Mouse (Mus musculus): ENCODE results near the gene Tigd3.

DNA sequence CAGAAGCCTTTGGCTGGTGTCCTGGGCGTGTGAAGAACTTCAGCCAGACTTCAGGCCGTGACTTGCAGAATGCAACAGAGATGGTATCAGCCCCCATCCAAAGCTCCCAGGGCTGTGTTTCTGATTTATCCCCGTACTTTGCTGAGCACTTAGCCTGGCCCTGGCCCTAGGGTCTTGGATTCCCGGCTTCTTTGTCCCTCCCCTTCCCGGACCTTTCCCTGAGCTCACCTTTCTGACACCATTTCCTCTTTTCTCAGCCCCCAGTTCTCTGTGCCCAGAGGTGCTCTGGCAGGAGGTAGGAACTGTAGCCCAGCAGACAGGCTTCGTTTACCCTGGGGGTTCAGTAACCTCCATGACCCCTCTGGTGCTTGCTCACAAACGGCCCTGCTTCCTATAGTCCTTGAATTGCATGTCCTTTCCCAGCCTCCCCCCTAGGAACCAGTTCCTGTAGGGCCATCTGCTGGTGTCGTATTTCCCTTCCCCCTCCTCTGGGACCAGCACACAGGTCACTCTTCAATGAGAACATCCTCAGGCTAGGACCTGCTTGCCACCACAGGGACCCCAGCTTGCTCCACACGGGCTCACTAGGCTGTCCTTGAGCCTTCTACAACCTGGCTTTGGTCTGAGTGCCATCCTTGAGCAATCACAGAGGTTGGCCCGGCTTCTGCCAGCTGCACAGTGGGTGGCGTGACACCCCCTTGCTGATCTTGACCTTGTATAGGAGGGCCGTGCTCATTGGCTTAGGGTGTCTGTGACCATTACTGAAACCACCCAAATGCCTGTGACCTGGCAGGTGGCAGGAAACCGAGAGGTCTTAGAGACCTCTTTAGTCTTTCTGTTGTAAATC is 44.9 kb downstream of the Tigd3 start:
- TF ChIP-seq CTCF (IDR thresholded peaks at IDR 0.05; ENCODE audit: low read depth), result no peak; the same call in 1 of the 2 replicates
- no peak for TF ChIP-seq EP300 (IDR thresholded peaks at IDR 0.05; ENCODE audit: low read depth)
